Mouse (Mus musculus) cerebellum, postnatal 4 days (tissue): Measurements from ENCODE around the gene Rasl10b.

ENCODE experiments used
- DNase-seq, 2 experiments: peaks; one replicate each; pipeline ENCODE4 v3.0.0; 2022; ENCODE audit warnings: low spot score in 2 of 2, mixed read lengths in 1 of 2

Rasl10b gene

DNA sequence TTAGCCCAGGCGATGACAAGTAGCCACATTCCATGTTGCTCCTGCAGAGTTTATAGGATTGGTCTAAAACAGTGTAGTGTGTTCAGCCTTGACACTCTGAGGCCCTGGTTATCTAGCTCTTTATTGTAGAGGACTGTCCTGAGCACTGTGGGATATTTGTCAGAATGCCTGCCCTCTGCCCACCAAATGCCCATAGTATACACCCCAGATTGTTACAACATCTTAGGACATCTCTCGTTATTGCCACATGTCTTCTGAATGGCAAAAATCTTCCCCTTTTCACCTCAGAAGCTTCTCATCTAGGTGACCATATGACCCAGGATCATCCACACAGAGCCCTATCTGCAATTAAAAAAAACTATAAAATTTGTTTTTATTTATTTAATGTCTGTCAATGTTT, 23.6 kb downstream of the Rasl10b start:
- no peak for DNase-seq

DNA sequence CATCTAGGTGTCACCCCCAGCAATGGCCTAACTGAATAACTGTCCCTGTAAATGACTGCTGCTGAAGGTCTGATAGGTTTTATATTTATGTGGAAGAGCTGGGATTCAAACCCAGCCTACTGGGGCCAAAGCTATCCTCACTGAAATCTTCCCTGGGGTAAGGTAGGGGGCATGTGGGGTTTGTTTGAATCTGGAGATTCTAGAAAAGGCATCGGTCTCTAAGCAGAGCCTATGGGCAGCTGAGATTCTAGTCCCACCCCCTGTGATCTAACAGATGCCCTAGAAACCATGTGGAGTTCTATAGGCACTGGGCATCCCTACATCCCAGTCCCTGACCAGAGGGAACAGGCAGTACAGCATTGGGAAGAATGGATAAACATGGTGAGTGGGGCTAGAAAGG, 28.4 kb downstream of the Rasl10b start, which contains the start of gene 1700020L24Rik:
Gene 1700020L24Rik, plus strand, starts transcription at position 301 of the 400 bp plus-strand sequence.
- DNase-seq, result no peak

- no peak for DNase-seq
Measured at GRCm38 (mm10) chr11:83439426-83440060, 30.6 kb downstream of the Rasl10b start.

GRCm38 (mm10) chr11:83440081-83441064, 31.4 kb downstream of the Rasl10b start:
- DNase-seq, result peak; percentile 83 to 90

- DNase-seq, result no peak
Measured at GRCm38 (mm10) chr11:83441235-83441634, 32.3 kb downstream of the Rasl10b start.

GRCm38 (mm10) chr11:83442596-83443267, 33.8 kb downstream of the Rasl10b start:
- peak; percentile 58 to 88 for DNase-seq

DNA sequence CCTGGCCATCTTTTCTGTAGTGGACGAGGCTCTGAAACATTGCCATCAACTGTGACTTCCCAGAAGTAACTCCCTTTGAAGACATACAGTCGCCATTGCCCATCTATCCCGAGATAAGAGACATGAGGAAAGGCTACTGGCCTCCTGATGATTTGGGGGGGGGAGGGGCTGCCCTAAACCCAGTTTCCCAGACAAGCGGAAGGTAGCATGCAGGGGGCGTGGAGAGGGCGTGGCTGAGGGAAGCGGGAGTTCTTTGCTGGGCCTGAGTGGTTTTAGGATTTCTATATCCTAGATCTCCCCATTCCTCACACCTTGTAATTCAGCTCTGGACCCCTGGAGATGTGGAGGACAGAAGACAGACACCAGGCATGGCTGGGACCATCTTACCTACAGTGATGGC, 34.9 kb downstream of the Rasl10b start:
- DNase-seq, result no peak

- no peak for DNase-seq
Measured at GRCm38 (mm10) chr11:83445001-83445400, 36.1 kb downstream of the Rasl10b start.

DNA sequence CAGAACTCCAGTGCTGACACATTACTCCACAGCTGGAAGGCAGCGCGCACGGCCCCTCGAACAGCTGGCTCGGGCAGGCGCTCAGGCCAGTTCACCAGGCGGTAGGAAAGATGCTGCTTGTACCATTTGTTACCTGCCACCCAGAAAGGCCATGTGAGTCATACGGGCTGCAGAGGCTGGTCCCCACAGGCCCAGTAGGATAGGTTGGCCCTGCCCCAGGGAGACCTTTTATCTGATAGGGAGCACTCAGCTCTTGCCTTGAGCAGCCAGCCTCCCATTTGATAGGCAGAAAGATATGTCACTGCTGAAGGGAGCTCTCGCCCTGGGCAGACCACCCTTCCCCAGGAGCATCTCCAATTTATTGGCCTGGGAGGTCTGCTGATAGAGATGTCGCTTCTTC, 38.7 kb downstream of the Rasl10b start:
- DNase-seq, result no peak

DNA sequence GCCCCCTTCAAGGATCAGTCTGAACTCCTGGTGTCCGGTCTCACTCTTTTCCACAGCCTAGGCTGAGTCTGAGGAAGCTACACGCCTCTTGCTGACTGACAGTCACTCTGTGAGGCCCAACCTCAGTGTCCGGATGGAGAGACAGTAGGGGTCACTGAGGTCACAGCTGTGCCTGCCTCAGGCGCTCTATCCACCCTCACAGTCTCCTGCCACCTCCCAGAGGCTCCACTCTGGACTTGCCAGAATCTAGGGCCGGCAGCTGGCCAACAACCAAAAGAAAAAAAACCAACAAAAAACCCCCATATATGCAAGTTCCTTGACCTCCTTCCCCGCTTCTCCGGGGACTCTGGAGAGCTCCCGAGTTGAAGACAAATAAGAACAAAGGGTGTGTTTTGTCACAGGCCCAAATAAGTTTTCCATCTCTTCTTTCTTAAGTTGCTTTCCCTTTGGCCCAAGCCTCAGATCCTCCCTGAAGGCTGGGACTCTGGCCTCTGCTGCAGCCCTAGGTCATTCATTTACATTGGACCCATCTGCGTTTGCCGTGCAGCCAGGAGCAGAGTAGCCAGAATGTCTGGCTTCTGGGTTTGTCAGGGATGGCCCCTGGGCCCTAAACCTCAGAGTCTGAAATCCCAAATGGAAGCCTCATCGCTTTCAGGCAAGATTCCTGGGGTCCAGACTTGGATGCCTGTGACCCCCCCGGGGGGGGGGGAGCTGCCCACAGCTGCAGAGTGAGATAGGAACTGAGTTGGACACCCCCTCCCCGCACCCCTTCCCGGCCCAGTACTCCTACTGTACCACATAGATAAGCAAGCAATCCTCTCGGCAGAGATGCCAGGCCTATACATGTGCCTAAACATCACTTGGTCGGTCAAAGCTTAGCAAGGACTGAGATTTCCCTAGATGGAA, 39.3 kb downstream of the Rasl10b start:
- DNase-seq, result no peak

- DNase-seq, result no peak
Measured at GRCm38 (mm10) chr11:83448927-83449236, 39.9 kb downstream of the Rasl10b start.

GRCm38 (mm10) chr11:83449298-83449697, 40.4 kb downstream of the Rasl10b start:
- DNase-seq, result no peak

DNA sequence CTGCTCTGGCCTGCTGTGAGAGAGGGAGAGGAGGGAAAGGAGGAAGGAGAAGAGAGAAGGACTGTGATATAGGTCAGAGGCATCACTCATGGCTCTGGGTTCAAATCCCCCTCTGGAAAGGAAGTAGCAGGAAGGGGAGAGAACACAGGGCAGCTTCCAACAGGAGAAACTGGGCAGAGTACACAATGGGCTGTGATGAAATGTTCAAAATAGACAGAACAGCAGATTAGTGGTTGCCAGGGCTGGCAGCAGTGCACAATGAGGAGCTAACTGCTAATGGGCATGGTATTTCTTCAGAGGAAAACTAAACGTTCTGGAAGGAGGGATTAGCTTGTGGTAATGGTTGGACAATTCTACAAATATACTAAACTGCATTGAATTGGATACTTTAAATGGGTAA, 41.6 kb downstream of the Rasl10b start:
- no peak for DNase-seq

- DNase-seq, result no peak
Measured at GRCm38 (mm10) chr11:83451281-83451680, 42.3 kb downstream of the Rasl10b start.

DNA sequence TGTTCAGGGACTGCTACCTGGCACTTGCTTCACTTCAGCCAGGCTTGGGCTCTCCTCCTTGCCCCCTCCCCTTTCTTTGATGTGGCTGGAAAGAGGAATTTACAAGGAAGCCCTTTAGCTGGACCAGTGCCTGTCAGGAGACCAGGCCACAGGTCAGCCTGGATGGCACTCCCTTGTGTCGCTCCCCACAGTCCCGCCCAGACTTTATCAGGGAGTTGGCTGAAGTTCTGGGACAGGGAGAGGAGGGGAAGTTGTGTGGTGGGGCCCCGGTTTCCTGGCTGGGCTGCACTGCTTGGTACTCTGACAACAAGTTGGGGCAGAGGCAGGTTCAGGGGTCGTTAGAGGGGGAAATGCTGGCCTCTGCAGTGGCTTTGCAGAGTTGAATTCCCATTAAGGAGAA, 45.6 kb downstream of the Rasl10b start:
- no peak for DNase-seq

GRCm38 (mm10) chr11:83455608-83456007, 46.7 kb downstream of the Rasl10b start:
- DNase-seq, result no peak

GRCm38 (mm10) chr11:83457257-83457656, 48.3 kb downstream of the Rasl10b start:
- no peak for DNase-seq

GRCm38 (mm10) chr11:83457912-83458601, 49.1 kb downstream of the Rasl10b start:
- DNase-seq, result no peak

DNA sequence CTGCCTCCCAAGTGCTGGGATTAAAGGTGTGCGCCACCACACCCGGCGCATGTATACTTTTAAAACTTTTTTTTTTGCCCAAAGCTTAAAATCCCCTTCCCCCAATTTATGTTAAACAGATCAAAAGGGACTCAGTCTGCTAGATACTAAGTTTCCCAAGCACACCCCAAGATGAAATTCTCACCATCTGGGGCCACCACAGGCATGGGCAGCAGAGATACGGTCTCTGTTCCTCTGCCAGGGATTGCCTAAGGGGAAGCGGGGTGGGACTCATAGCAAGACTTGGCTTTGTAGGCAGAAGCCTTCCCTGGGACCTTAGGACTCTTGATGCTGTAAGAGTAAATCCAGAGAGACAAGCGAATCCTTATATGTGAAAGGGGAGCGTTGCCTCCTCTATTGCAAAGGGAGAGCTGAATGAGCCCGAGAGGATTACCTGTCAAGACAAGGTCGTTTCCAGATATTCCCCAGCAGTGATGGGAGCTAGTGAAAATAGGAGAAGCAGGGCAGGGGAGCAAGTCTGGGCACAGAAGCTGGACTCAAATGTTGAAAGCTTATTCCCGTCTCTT, 52.6 kb downstream of the Rasl10b start:
- DNase-seq, result no peak

DNA sequence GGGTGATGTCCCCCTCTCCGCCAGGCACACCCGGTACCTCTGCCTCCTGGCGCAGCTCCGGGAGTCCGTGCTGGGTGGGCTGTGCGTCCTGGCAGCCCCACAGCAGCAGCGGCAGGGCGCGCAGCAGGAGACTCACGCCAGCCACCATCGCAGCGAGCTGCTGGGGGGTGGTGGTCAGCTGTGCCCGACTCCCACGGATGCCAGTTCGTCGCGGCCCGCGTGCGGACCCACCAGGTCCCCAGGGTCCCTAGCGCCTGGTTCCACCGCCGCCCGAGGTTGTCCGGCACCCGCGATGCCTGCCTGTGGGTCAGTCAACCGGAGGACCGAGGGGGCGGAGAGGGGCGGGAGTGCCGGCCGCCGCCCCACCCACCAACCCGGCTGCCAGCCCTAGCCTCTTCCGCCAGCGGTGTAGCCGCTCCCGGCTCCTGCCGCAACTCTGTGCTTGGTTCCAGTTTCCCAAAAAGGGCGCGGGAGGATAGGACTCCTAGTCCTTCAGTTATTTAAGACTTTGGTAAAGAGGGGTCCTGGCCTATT, 53.8 kb downstream of the Rasl10b start, which contains the start of gene Mmp28:
Gene Mmp28, minus strand, starts transcription at position 361 of the 534 bp plus-strand sequence.
- DNase-seq, result peak in 1 of 2 experiments; percentile 60
